Mouse (Mus musculus): ENCODE measurements at regions not wholly inside any gene's neighbourhood (a gene's known extent, or its start where the extent isn't known, plus 50 kb on each side); places are given as distances from the start of the nearest gene placed in this dataset.

DNA sequence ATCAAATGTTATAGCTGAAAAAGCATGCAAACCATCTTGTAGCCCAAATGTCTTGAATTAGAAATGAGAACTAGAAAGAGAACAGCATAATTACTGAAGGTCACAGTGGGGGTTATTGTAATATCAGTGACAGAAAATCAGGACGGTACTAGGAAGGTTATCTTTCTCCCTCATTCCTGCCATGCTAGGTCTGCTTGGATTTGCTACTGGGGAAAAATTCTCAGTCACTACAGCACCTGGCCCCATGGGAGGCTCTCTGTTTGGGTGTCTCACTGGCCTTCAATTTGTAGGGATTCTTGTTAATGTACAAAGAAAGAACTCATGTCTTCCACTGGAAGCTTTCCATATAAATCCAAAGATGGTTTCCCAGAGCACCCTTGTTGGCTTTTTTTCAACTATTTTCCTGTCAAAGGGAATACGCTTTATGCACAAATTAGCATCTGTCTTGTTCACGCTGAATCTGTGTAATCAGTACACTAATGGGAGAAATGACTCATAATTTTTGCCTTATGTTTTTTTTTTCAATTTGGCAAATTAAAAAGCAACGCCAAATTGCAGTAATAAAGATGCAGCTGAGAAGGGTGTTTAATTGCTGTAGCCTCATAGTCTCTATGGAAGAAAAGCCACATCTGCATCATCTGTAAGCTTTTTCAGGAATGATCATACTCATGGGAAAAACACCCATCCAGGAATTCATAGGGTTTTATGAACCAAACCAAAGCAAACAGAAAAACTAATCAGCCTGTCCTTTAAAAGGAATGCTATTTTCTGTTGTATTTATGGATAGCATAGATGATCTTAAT lies 290.2 kb upstream of the Arhgef26 start:
- no peak overlapping the region for H3K4me3 ChIP-seq (replicated peaks; ENCODE audit: low read depth, low read length)
- DNase-seq (ENCODE audit: low spot score) = no peak
- no peaks in the 10 kb centered on the region for H3K36me3 ChIP-seq (ENCODE audit: insufficient read depth, low read length)
- no peaks in the 10 kb centered on the region for H3K9me3 ChIP-seq (replicated peaks; ENCODE audit: low read length)
- WGBS = 80% methylated on average over 4 of the region's 4 CpGs
- no peak for TF ChIP-seq CTCF (IDR thresholded peaks at IDR 0.05; ENCODE audit: low read depth)
- no peak overlapping the region for H3K27ac ChIP-seq
- no peak for ATAC-seq (replicated peaks; ENCODE audit: low FRiP score, low read depth)
- H3K9ac ChIP-seq (ENCODE audit: low read depth, low read length) = no peak overlapping the region
- H3K4me2 ChIP-seq (ENCODE audit: low read length) = no peak overlapping the region
- no peaks in the 10 kb centered on the region for H3K4me1 ChIP-seq (replicated peaks; ENCODE audit: insufficient read depth, low read length)
- no peaks in the 10 kb centered on the region for H3K27me3 ChIP-seq (ENCODE audit: insufficient read depth, low read length)

DNA sequence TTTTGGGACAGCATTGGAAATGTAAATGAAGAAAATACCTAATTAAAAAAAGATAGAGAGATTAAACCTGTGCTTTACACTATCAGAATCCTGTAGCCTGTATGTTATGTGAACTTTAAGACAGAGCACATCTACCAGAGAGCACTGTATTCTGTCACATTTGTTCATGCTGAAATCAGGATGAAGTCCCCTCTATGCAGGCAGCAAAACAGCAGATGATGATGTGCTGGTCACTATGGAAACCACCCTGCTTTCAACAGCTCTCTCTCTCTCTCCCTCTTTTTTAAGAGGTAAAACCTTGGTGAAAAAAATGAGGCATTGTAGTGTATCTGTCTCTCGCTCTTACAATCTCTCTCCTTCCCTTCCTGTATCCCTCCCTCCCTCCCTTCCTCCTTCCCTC lies 283.9 kb upstream of the Arhgef26 start:
- TF ChIP-seq CTCF (IDR thresholded peaks at IDR 0.05; ENCODE audit: low read depth) = no peak
- Histone ChIP-seq H3K9ac (ENCODE audit: low read depth, low read length) (no peak overlapping the region), H3K9me3 (replicated peaks; ENCODE audit: low read length) (no peaks in the 10 kb centered on the region), H3K27me3 (ENCODE audit: insufficient read depth, low read length) (no peaks in the 10 kb centered on the region), H3K4me2 (ENCODE audit: low read length) (no peak overlapping the region), H3K4me3 (replicated peaks; ENCODE audit: low read depth, low read length) (no peak overlapping the region), H3K36me3 (ENCODE audit: insufficient read depth, low read length) (no peaks in the 10 kb centered on the region), H3K4me1 (replicated peaks; ENCODE audit: insufficient read depth, low read length) (no peaks in the 10 kb centered on the region), H3K27ac (no peak overlapping the region)
- DNase-seq (ENCODE audit: low spot score) (no peak), ATAC-seq (replicated peaks; ENCODE audit: low FRiP score, low read depth) (no peak)
- 81% methylated on average over 1 of the region's 1 CpGs for WGBS

DNA sequence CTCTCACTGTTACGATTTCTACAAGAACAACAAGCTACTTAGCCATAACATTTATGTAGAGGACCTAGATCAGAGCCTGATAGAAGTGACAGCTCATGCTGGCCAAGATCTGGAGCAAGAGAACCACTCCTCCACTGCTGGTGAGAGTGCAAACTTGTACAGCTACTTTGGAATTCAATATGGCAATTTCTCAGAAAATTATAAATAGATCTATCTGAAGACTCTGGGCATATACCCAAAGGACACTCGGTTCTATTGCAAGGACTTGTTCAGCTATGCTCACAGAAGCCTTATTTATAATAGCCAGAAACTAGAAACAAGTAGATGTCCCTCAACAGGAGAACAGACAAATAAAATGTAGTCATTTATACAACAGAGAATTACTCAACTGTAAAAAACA lies 259.6 kb upstream of the Arhgef26 start:
- Histone ChIP-seq H3K9me3 (replicated peaks; ENCODE audit: low read length) (no peaks in the 10 kb centered on the region), H3K36me3 (ENCODE audit: insufficient read depth, low read length) (no peaks in the 10 kb centered on the region), H3K27ac (no peak overlapping the region), H3K4me2 (ENCODE audit: low read length) (no peak overlapping the region), H3K9ac (ENCODE audit: low read depth, low read length) (no peak overlapping the region), H3K4me1 (replicated peaks; ENCODE audit: insufficient read depth, low read length) (no peaks in the 10 kb centered on the region), H3K4me3 (replicated peaks; ENCODE audit: low read depth, low read length) (no peak overlapping the region), H3K27me3 (ENCODE audit: insufficient read depth, low read length) (no peaks in the 10 kb centered on the region)
- 63% methylated on average over 2 of the region's 2 CpGs for WGBS
- TF ChIP-seq CTCF (IDR thresholded peaks at IDR 0.05; ENCODE audit: low read depth) = no peak
- ATAC-seq (replicated peaks; ENCODE audit: low FRiP score, low read depth) (no peak), DNase-seq (ENCODE audit: low spot score) (no peak)

DNA sequence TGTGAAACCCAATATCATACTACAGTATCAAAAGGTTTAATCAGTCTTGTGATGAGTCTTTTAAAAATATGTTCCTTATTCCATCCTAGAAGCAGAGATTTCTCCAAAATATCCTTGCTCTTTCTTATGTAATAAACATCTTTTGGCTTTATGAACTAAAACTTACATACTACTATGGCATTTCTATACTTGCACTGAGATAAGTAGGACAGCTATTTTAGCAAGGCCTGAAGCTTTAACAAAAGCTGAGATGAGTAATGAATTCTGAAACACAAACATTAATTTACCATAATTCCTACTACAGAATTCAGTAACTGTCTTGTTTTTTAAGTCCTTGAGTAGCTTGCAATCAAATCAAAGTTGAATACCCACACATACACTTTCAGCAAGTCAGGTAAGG lies 252.6 kb upstream of the Arhgef26 start:
- TF ChIP-seq CTCF (IDR thresholded peaks at IDR 0.05; ENCODE audit: low read depth) = no peak

DNA sequence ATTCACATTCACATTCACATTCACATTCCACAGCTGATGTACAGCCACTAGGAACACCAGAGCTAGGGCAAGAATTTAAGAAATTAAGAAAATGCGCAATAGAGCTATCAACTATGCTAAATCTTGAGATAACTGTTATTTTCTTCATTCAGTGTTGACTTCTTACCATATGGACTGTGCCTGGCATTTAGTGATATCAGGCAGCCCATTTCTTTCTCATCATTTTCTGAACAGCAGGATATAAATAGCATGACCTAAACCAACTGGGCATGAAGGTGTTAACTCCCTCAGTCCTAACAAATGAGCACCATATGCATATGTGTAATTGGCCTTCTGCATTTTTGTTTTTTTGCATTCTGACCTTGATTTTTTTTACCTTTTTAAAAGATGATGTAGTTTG lies 250.9 kb upstream of the Arhgef26 start:
- no peaks in the 10 kb centered on the region for H3K36me3 ChIP-seq (ENCODE audit: insufficient read depth, low read length)
- TF ChIP-seq CTCF (IDR thresholded peaks at IDR 0.05; ENCODE audit: low read depth) = no peak
- H3K27ac ChIP-seq = no peak overlapping the region
- no peak for ATAC-seq (replicated peaks; ENCODE audit: low FRiP score, low read depth)
- H3K9ac ChIP-seq (ENCODE audit: low read depth, low read length) = no peak overlapping the region
- H3K4me2 ChIP-seq (ENCODE audit: low read length) = no peak overlapping the region
- no peaks in the 10 kb centered on the region for H3K9me3 ChIP-seq (replicated peaks; ENCODE audit: low read length)
- H3K4me1 ChIP-seq (replicated peaks; ENCODE audit: insufficient read depth, low read length) = no peaks in the 10 kb centered on the region
- DNase-seq (ENCODE audit: low spot score) = no peak
- H3K27me3 ChIP-seq (ENCODE audit: insufficient read depth, low read length) = no peaks in the 10 kb centered on the region
- 95% methylated on average over 1 of the region's 1 CpGs for WGBS
- H3K4me3 ChIP-seq (replicated peaks; ENCODE audit: low read depth, low read length) = no peak overlapping the region

More for the DNA sequence above, 252.6 kb upstream of the Arhgef26 start:
- DNase-seq (ENCODE audit: low spot score) (no peak), ATAC-seq (replicated peaks; ENCODE audit: low FRiP score, low read depth) (no peak)
- no peaks in the 10 kb centered on the region for H3K4me1 ChIP-seq (replicated peaks; ENCODE audit: insufficient read depth, low read length)
- no peak overlapping the region for H3K4me2 ChIP-seq (ENCODE audit: low read length)
- no peak overlapping the region for H3K4me3 ChIP-seq (replicated peaks; ENCODE audit: low read depth, low read length)
- H3K9me3 ChIP-seq (replicated peaks; ENCODE audit: low read length) = no peaks in the 10 kb centered on the region
- no peaks in the 10 kb centered on the region for H3K36me3 ChIP-seq (ENCODE audit: insufficient read depth, low read length)
- H3K27me3 ChIP-seq (ENCODE audit: insufficient read depth, low read length) = no peaks in the 10 kb centered on the region
- no peak overlapping the region for H3K9ac ChIP-seq (ENCODE audit: low read depth, low read length)
- H3K27ac ChIP-seq = no peak overlapping the region

DNA sequence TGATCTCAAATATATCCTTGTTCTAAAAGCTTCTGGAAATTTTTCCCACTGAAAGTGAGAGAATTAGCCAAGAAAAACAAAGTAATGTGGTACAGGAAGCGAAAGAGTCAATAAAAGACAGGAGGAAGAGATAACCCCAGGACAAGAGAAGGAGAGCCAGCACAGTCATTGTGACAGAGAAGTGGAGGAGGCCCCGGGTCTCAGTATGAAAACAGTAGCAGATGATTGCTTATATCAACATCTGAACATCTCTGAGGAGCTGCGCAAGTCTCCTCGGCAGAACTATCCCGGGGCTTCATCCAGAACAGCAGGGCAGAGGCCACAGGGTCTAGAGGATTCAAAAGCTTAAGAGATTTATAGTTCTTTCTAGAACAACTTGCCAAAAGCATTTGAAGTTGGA lies 235.0 kb upstream of the Arhgef26 start:
- Histone ChIP-seq H3K27me3 (ENCODE audit: insufficient read depth, low read length) (no peaks in the 10 kb centered on the region), H3K4me2 (ENCODE audit: low read length) (no peak overlapping the region), H3K36me3 (ENCODE audit: insufficient read depth, low read length) (no peaks in the 10 kb centered on the region), H3K4me1 (replicated peaks; ENCODE audit: insufficient read depth, low read length) (no peaks in the 10 kb centered on the region), H3K9ac (ENCODE audit: low read depth, low read length) (no peak overlapping the region), H3K4me3 (replicated peaks; ENCODE audit: low read depth, low read length) (no peak overlapping the region), H3K9me3 (replicated peaks; ENCODE audit: low read length) (no peaks in the 10 kb centered on the region), H3K27ac (no peak overlapping the region)
- ATAC-seq (replicated peaks; ENCODE audit: low FRiP score, low read depth) (no peak), DNase-seq (ENCODE audit: low spot score) (peak; percentile 86)
- TF ChIP-seq CTCF (IDR thresholded peaks at IDR 0.05; ENCODE audit: low read depth) = no peak
- WGBS = 20% methylated on average over 5 of the region's 5 CpGs

DNA sequence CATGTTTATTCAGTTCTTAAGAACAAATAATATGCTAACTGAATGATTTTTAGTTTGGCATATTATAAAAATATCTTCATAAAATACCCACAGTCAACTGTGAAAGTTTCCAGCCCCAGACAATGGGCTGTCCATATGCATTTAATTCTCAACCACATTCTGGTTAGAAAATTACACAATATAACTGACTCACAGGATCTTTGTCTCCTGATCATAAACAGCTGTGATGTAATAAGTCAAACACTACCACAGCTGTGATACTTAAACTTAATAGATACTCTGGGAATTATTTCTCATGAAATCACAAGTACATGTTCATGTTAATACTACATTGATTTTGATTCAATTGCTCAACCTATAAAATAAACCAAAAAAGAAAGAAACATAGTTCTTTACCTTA lies 234.3 kb upstream of the Arhgef26 start:
- ATAC-seq (replicated peaks; ENCODE audit: low FRiP score, low read depth) = no peak
- Histone ChIP-seq H3K9ac (ENCODE audit: low read depth, low read length) (no peak overlapping the region), H3K9me3 (replicated peaks; ENCODE audit: low read length) (no peaks in the 10 kb centered on the region), H3K27me3 (ENCODE audit: insufficient read depth, low read length) (no peaks in the 10 kb centered on the region), H3K4me3 (replicated peaks; ENCODE audit: low read depth, low read length) (no peak overlapping the region), H3K36me3 (ENCODE audit: insufficient read depth, low read length) (no peaks in the 10 kb centered on the region), H3K27ac (no peak overlapping the region), H3K4me1 (replicated peaks; ENCODE audit: insufficient read depth, low read length) (no peaks in the 10 kb centered on the region), H3K4me2 (ENCODE audit: low read length) (no peak overlapping the region)
- DNase-seq (ENCODE audit: low spot score) = peak; percentile 4
- TF ChIP-seq CTCF (IDR thresholded peaks at IDR 0.05; ENCODE audit: low read depth) = no peak

All from kidney, postnatal 0 days (tissue).